ENCODE assay signal across 8 mouse cellular contexts in the genomic region with DNA sequence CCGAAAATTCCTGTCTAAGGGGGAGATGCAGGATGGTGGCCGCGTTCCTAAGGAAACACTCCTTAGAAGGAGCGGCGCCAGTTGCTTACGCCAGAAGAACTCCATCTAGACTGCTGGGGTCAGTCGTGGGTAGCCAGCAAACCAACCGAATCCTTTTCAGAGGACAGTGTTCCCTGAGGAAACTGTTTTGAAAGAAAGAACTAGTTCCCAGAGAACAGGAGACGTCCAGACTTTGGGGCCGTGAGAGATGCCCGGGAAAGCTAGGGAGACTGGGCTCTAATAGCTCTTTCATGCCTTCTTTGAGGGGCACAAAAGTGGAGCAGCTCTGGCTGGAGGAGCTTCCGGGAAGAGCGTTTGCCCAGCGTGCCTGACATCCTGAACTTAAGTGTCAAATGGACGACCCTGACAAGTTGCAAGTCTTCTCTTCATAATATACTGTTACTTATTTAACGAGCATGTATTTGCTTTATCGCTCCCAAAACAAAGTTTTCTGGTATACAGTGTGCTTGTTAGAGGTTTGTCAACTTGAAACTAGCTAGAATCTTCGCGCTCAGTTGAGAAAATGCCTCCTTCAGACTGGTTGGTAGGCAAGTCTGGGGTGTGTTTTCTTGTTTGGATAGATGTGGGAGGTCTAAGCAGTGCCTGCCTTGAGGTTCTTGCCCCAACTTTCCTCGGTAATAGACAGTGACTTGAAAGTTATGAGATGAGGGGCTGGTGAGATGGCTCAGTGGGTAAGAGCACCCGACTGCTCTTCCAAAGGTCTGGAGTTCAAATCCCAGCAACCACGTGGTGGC. TPM values are rescaled to one million over a fixed set of nuclear protein-coding genes. Genes with fewer than 3 reads are reported as not detected.
A peak's percentile ranks its signal among the peaks of the same experiment; 100 is the strongest.
DNase-seq lines count a peak whose midpoint lies in the region; ATAC-seq and TF ChIP-seq lines count a peak whose summit lies in the region.

No protein-coding gene starts in this region.

- peak overlapping the region; percentile 69 for H3K4me3 ChIP-seq in heart, embryonic 13.5 days
- H3K4me3 ChIP-seq in cortical plate, adult 2 months (ENCODE audit: insufficient read depth, low read length) = peak overlapping the region; percentile 54
- H3K4me3 ChIP-seq in hindbrain, embryonic 13.5 days = peak overlapping the region; percentile 59
- peak overlapping the region; percentile 65 for H3K4me3 ChIP-seq in macrophage (ENCODE audit: inconsistent target)

- WGBS in heart, embryonic 13.5 days = 4% methylated on average over 22 of the region's 22 CpGs
- 6% methylated on average over 22 of the region's 22 CpGs for WGBS in hindbrain, embryonic 13.5 days
- 4% methylated on average over 21 of the region's 22 CpGs for WGBS in macrophage (ENCODE audit: missing documents)

- ATAC-seq in heart, embryonic 13.5 days (ENCODE audit: extremely low read depth, insufficient number of reproducible peaks, low FRiP score, low TSS enrichment) = peak; percentile 17; the same call in 1 of the 2 replicates
- ATAC-seq in hindbrain, embryonic 13.5 days (ENCODE audit: low FRiP score) = peak; percentile 55

- TF ChIP-seq CTCF in cortical plate, adult 2 months (IDR thresholded peaks at IDR 0.05; ENCODE audit: extremely low read depth, insufficient read depth, low read length) = 0 out of 2 replicates have a peak, but pooled peaks have one; percentile 1

- no peak for DNase-seq in heart, postnatal 36 days
- peak; percentile 61 for DNase-seq in A20 (ENCODE audit: low read depth, low spot score)
- no peak for DNase-seq in adrenal gland, adult 2 months
- DNase-seq in left cerebral cortex, postnatal 25 days (ENCODE audit: low spot score in 2 of 2) = no peak

- intact Hi-C loops in heart, postnatal 36 days (cut with DNase I) = no loop called here
- intact Hi-C loops in left cerebral cortex, postnatal 25 days (cut with DNase I) = no loop called here

- peak overlapping the region; percentile 100 for H3K27ac ChIP-seq in heart, embryonic 13.5 days (replicated peaks)
- peak overlapping the region; percentile 86 for H3K27ac ChIP-seq in cortical plate, adult 2 months (ENCODE audit: insufficient read depth, low read length)
- peak overlapping the region; percentile 96 for H3K27ac ChIP-seq in hindbrain, embryonic 13.5 days
- H3K27ac ChIP-seq in macrophage = peak overlapping the region; percentile 95

- H3K27me3 ChIP-seq in heart, embryonic 13.5 days (replicated peaks) = no peaks in the 10 kb centered on the region
- H3K27me3 ChIP-seq in hindbrain, embryonic 13.5 days = no peaks in the 10 kb centered on the region

- peaks cover 14% of the 10 kb centered on the region; the same call in 1 of the 2 replicates for H3K79me2 ChIP-seq in macrophage (ENCODE audit: inconsistent target)

- H3K4me2 ChIP-seq in heart, embryonic 13.5 days = peak overlapping the region; percentile 92
- peak overlapping the region; percentile 84 for H3K4me2 ChIP-seq in hindbrain, embryonic 13.5 days

- H3K9ac ChIP-seq in heart, embryonic 13.5 days = peak overlapping the region; percentile 86
- peak overlapping the region; percentile 81 for H3K9ac ChIP-seq in hindbrain, embryonic 13.5 days

- H3K9me3 ChIP-seq in heart, embryonic 13.5 days = no peaks in the 10 kb centered on the region
- no peaks in the 10 kb centered on the region for H3K9me3 ChIP-seq in hindbrain, embryonic 13.5 days

- no peak for TF ChIP-seq POLR2A in cortical plate, adult 2 months (IDR thresholded peaks at IDR 0.05; ENCODE audit: extremely low read depth, insufficient read depth, low read length)

- peaks cover 23% of the 10 kb centered on the region for H3K36me3 ChIP-seq in heart, embryonic 13.5 days
- peaks cover 23% of the 10 kb centered on the region for H3K36me3 ChIP-seq in hindbrain, embryonic 13.5 days
- peaks cover 4% of the 10 kb centered on the region; the same call in 1 of the 2 replicates for H3K36me3 ChIP-seq in macrophage (ENCODE audit: inconsistent target)

- H3K4me1 ChIP-seq in heart, embryonic 13.5 days = peaks cover 61% of the 10 kb centered on the region
- H3K4me1 ChIP-seq in cortical plate, adult 2 months (ENCODE audit: control insufficient read depth, insufficient read depth, low read length) = peaks cover 8% of the 10 kb centered on the region
- H3K4me1 ChIP-seq in hindbrain, embryonic 13.5 days (replicated peaks) = peaks cover 30% of the 10 kb centered on the region

RNA-seq across cellular contexts. Expression of gene Mcrs1, which starts 0.8 kb away (rescaled TPM):
- polyA plus RNA-seq in heart, embryonic 13.5 days (2015; fragmentation: Nextera tagmentation; extraction: Ambion mirVana) = 149 TPM in 2 replicates
- 10 to 100 TPM; 46.6 to 49.5 TPM for total RNA-seq in heart, postnatal 36 days (2021)
- 109 and 112 TPM in 2 replicates for polyA plus RNA-seq in cortical plate, adult 2 months (2012; rRNA removed)
- 195 and 208 TPM in 2 replicates for polyA plus RNA-seq in hindbrain, embryonic 13.5 days (2015; fragmentation: Nextera tagmentation; extraction: Ambion mirVana)
- 10 to 100 TPM; 18.8 to 46.4 (median 28.7) TPM for total RNA-seq in macrophage (2018; cell fraction: chromatin; rRNA removed)
- total RNA-seq in macrophage (2018; cell fraction: cytosol; rRNA removed) = 10 to 100 TPM; 24.3 to 34.2 (median 28.0) TPM
- 10 to 100 TPM; 14.2 to 32.7 (median 22.4) TPM for total RNA-seq in macrophage (2018; cell fraction: nucleus; rRNA removed)
- 13.4 to 26.0 TPM (median 25.2 TPM) in 3 replicates for polyA plus RNA-seq in macrophage (2018)
- total RNA-seq in adrenal gland, adult 2 months (2021) = 10 to 100 TPM; 28.5 to 43.5 TPM
- polyA plus RNA-seq in adrenal gland, adult 2 months (2012; rRNA removed) = 55.1 and 63.5 TPM in 2 replicates
- total RNA-seq in left cerebral cortex, postnatal 25 days (2021) = 10 to 100 TPM; 80.1 to 81.0 TPM

RNA-seq across cellular contexts. Expression of gene Kcnh3, which starts 27.9 kb away (rescaled TPM):
- 0.19 and 0.45 TPM in 2 replicates for polyA plus RNA-seq in heart, embryonic 13.5 days (2015; fragmentation: Nextera tagmentation; extraction: Ambion mirVana)
- total RNA-seq in heart, postnatal 36 days (2021) = under 1 TPM; 0.08 to 0.19 TPM
- polyA plus RNA-seq in cortical plate, adult 2 months (2012; rRNA removed) = 180 and 182 TPM in 2 replicates
- polyA plus RNA-seq in hindbrain, embryonic 13.5 days (2015; fragmentation: Nextera tagmentation; extraction: Ambion mirVana) = 0.52 and 0.91 TPM in 2 replicates
- total RNA-seq in macrophage (2018; cell fraction: chromatin; rRNA removed) = under 1 TPM in 8 of 26 experiments, not detected in 18; 0.20 to 0.87 (median 0.27) TPM
- total RNA-seq in macrophage (2018; cell fraction: cytosol; rRNA removed) = under 1 TPM in 2 of 26 experiments, not detected in 24; 0.03 to 0.10 TPM
- total RNA-seq in macrophage (2018; cell fraction: nucleus; rRNA removed) = under 1 TPM in 1 of 26 experiments, not detected in 25; 0.24 TPM
- not detected in 3 replicates for polyA plus RNA-seq in macrophage (2018)
- under 1 TPM; 0.86 to 0.97 TPM for total RNA-seq in adrenal gland, adult 2 months (2021)
- 2.1 and 2.5 TPM in 2 replicates for polyA plus RNA-seq in adrenal gland, adult 2 months (2012; rRNA removed)
- 100 to 1,000 TPM; 171 to 172 TPM for total RNA-seq in left cerebral cortex, postnatal 25 days (2021)

RNA-seq across cellular contexts. Expression of gene Prpf40b, which starts 42.3 kb away (rescaled TPM):
- polyA plus RNA-seq in heart, embryonic 13.5 days (2015; fragmentation: Nextera tagmentation; extraction: Ambion mirVana) = 37.4 and 41.5 TPM in 2 replicates
- 10 to 100 TPM; 20.4 to 24.3 TPM for total RNA-seq in heart, postnatal 36 days (2021)
- polyA plus RNA-seq in cortical plate, adult 2 months (2012; rRNA removed) = 156 and 168 TPM in 2 replicates
- 116 and 124 TPM in 2 replicates for polyA plus RNA-seq in hindbrain, embryonic 13.5 days (2015; fragmentation: Nextera tagmentation; extraction: Ambion mirVana)
- 100 to 1,000 TPM in 2 of 26 experiments, 10 to 100 TPM in 24; 23.8 to 123 (median 63.9) TPM for total RNA-seq in macrophage (2018; cell fraction: chromatin; rRNA removed)
- total RNA-seq in macrophage (2018; cell fraction: cytosol; rRNA removed) = 1 to 10 TPM; 2.8 to 8.8 (median 5.8) TPM
- 10 to 100 TPM in 25 of 26 experiments, 1 to 10 TPM in 1; 9.4 to 58.6 (median 23.4) TPM for total RNA-seq in macrophage (2018; cell fraction: nucleus; rRNA removed)
- polyA plus RNA-seq in macrophage (2018) = 6.5 to 9.7 TPM (median 7.5 TPM) in 3 replicates
- 10 to 100 TPM; 38.8 to 41.0 TPM for total RNA-seq in adrenal gland, adult 2 months (2021)
- 84.1 and 106 TPM in 2 replicates for polyA plus RNA-seq in adrenal gland, adult 2 months (2012; rRNA removed)
- 10 to 100 TPM; 87.0 to 95.3 TPM for total RNA-seq in left cerebral cortex, postnatal 25 days (2021)

RNA-seq across cellular contexts. Expression of gene Fam186b, which starts 43.1 kb away (rescaled TPM):
- polyA plus RNA-seq in heart, embryonic 13.5 days (2015; fragmentation: Nextera tagmentation; extraction: Ambion mirVana) = 0.40 and 0.52 TPM in 2 replicates
- total RNA-seq in heart, postnatal 36 days (2021) = not detected
- polyA plus RNA-seq in cortical plate, adult 2 months (2012; rRNA removed) = 0.69 and 1.1 TPM in 2 replicates
- polyA plus RNA-seq in hindbrain, embryonic 13.5 days (2015; fragmentation: Nextera tagmentation; extraction: Ambion mirVana) = 0.47 and 0.69 TPM in 2 replicates
- total RNA-seq in macrophage (2018; cell fraction: chromatin; rRNA removed) = not detected
- not detected for total RNA-seq in macrophage (2018; cell fraction: cytosol; rRNA removed)
- 1 to 10 TPM in 1 of 26 experiments, not detected in 25; 1.3 TPM for total RNA-seq in macrophage (2018; cell fraction: nucleus; rRNA removed)
- polyA plus RNA-seq in macrophage (2018) = not detected in 3 replicates
- 1 to 10 TPM; 1.4 to 3.1 TPM for total RNA-seq in adrenal gland, adult 2 months (2021)
- 1.1 and 1.6 TPM in 2 replicates for polyA plus RNA-seq in adrenal gland, adult 2 months (2012; rRNA removed)
- total RNA-seq in left cerebral cortex, postnatal 25 days (2021) = 1 to 10 TPM; 1.6 to 1.9 TPM

Comparison
In these comparisons a context has a peak if more than half of its experiments do, and no peak if none do; other contexts are left out.
1. RNA of gene Kcnh3, which starts 27.9 kb away (polyA plus RNA-seq): 180 to 182 TPM in cortical plate, adult 2 months; 2.1 to 2.5 TPM in adrenal gland, adult 2 months, 0.52 to 0.91 TPM in hindbrain, embryonic 13.5 days, 0.19 to 0.45 TPM in heart, embryonic 13.5 days and not detected in macrophage; every median in the first group is over 10 times any median in the second.
2. Peak in every context shown above with its lines, with median percentiles within 50 percentile points of each other: H3K27ac ChIP-seq and H3K4me3 ChIP-seq.